Mouse (Mus musculus) G1E (cell line): ENCODE measurements at regions not wholly inside any gene's neighbourhood (a gene's known extent, or its start where the extent isn't known, plus 50 kb on each side); places are given as distances from the start of the nearest gene placed in this dataset.

ENCODE experiments used
- ATAC-seq: 2 replicates; pipeline ENCODE4 v1.8.0; 2016; ENCODE audit warnings: mild to moderate bottlenecking; ENCODE audit not compliant: insufficient number of reproducible peaks, poor library complexity, low FRiP score, severe bottlenecking; ENCODE audit errors: extremely low read depth
- DNase-seq: peaks from one replicate; pipeline ENCODE4 v3.0.0; 2012; ENCODE audit warnings: low spot score
- H3K27me3 ChIP-seq: 2 replicates; pipeline ENCODE4 v1.6.1; 2012; ENCODE audit warnings: mild to moderate bottlenecking, low read length, inconsistent platforms; ENCODE audit not compliant: insufficient read depth
- H3K36me3 ChIP-seq: replicated peaks from 2 replicates; pipeline ENCODE3; 2012; ENCODE audit warnings: mild to moderate bottlenecking, inconsistent platforms
- H3K4me1 ChIP-seq: 2 replicates; pipeline ENCODE4 v1.6.1; 2012; ENCODE audit warnings: low read depth, low read length, inconsistent platforms, mixed read lengths; ENCODE audit not compliant: insufficient read depth
- H3K4me3 ChIP-seq: 2 replicates; pipeline ENCODE4 v1.5.1; 2012; ENCODE audit warnings: low read depth, mild to moderate bottlenecking, inconsistent platforms, low read length, moderate library complexity, mixed read lengths
- H3K9me3 ChIP-seq: replicated peaks from 2 replicates; pipeline ENCODE4 v1.6.1; 2012; ENCODE audit warnings: inconsistent platforms
- CTCF ChIP-seq: IDR thresholded peaks from 2 replicates; pipeline ENCODE4 v1.5.1; 2012; ENCODE audit warnings: low read depth, low read length, inconsistent platforms, mixed read lengths
- GATA1 ChIP-seq: IDR thresholded peaks from 2 replicates; pipeline ENCODE4 v1.6.1; 2012; ENCODE audit warnings: borderline replicate concordance, low read length, inconsistent platforms, mixed read lengths
- GATA2 ChIP-seq: IDR thresholded peaks from 2 replicates; pipeline ENCODE4 v1.6.1; 2012; ENCODE audit warnings: low read depth, low read length, inconsistent platforms, borderline replicate concordance
- POLR2AphosphoS5 ChIP-seq: IDR thresholded peaks from 2 replicates; pipeline ENCODE4 v1.6.1; 2012; ENCODE audit warnings: low read depth, low read length, inconsistent platforms; ENCODE audit not compliant: insufficient replicate concordance
- TAL1 ChIP-seq: conservative IDR thresholded peaks from 2 replicates; pipeline ENCODE4 v1.6.1; 2012; ENCODE audit warnings: low read depth, low read length, inconsistent platforms, mixed read lengths

DNA sequence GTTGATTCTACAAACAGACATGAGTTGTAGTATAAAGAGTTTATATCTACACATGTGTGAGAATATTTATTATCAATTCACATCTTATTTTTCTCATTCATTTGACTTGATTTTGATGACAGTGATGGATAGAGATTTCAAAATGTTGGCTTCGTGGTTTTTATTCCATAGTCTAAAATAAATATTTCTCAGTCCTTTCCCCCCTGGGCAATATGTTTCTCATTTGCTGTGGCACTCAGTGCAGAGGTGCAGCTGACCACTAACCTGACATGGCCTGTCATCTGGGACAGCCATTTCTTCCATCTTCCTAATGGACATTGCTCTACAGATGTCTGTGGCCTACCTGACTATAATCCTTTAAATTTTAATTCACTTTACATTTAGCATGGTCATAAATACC lies 1413.5 kb upstream of the Zeb2 start:
- Histone ChIP-seq H3K4me1 (no peaks in the 10 kb centered on the region), H3K4me3 (no peak overlapping the region), H3K27me3 (no peaks in the 10 kb centered on the region), H3K9me3 (no peaks in the 10 kb centered on the region), H3K36me3 (no peaks in the 10 kb centered on the region)
- TF ChIP-seq TAL1 = no peak
- no peak for TF ChIP-seq GATA2
- no peak for TF ChIP-seq CTCF
- no peak for TF ChIP-seq GATA1
- no peak for TF ChIP-seq POLR2AphosphoS5
- ATAC-seq (no peak), DNase-seq (no peak)

- no peak for ATAC-seq
- TF ChIP-seq TAL1 (no peak), GATA1 (no peak), GATA2 (no peak), CTCF (no peak), POLR2AphosphoS5 (no peak)
- no peaks in the 10 kb centered on the region for H3K36me3 ChIP-seq
Observed at GRCm38 (mm10) chr2:46525223-46525622, 1408.0 kb upstream of the Zeb2 start.

GRCm38 (mm10) chr2:46524625-46525024 lies 1407.4 kb upstream of the Zeb2 start:
- Histone ChIP-seq H3K36me3 (no peaks in the 10 kb centered on the region), H3K27me3 (no peaks in the 10 kb centered on the region), H3K9me3 (no peaks in the 10 kb centered on the region), H3K4me3 (no peak overlapping the region), H3K4me1 (no peaks in the 10 kb centered on the region)
- TF ChIP-seq GATA1 (no peak), CTCF (no peak), GATA2 (no peak), POLR2AphosphoS5 (no peak), TAL1 (no peak)
- DNase-seq (no peak), ATAC-seq (no peak)

More at GRCm38 (mm10) chr2:46525223-46525622, 1408.0 kb upstream of the Zeb2 start:
- no peaks in the 10 kb centered on the region for H3K9me3 ChIP-seq
- H3K4me3 ChIP-seq = no peak overlapping the region
- no peaks in the 10 kb centered on the region for H3K4me1 ChIP-seq
- DNase-seq = no peak
- H3K27me3 ChIP-seq = no peaks in the 10 kb centered on the region

GRCm38 (mm10) chr2:46521147-46521965 lies 1404.2 kb upstream of the Zeb2 start:
- TF ChIP-seq GATA2 = no peak
- TF ChIP-seq POLR2AphosphoS5 = no peak
- TF ChIP-seq GATA1 = no peak
- no peak for TF ChIP-seq CTCF
- TF ChIP-seq TAL1 = no peak
- ATAC-seq (no peak), DNase-seq (no peak)
- H3K27me3 ChIP-seq = no peaks in the 10 kb centered on the region
- no peaks in the 10 kb centered on the region for H3K9me3 ChIP-seq
- no peak overlapping the region for H3K4me3 ChIP-seq
- H3K4me1 ChIP-seq = no peaks in the 10 kb centered on the region
- H3K36me3 ChIP-seq = no peaks in the 10 kb centered on the region

- no peak for ATAC-seq
Observed at GRCm38 (mm10) chr2:46512237-46513028, 1395.2 kb upstream of the Zeb2 start.

DNA sequence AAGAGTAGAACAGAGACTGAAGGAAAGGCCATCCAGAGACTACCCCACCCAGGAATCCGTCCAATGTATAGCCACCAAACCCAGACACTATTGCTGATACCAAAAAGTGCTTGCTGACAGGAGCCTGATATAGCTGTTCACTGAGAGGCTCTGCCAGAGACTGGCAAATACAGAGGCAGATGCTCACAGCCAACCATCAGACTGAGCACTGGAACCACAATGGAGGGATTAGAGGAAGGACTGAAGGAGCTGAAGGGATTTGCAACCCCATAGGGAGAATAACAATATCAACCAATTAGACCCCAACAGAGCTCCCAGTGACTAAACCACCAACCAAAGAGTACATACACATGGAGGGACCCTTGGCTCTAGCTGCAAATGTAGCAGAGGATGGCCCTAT lies 1389.8 kb upstream of the Zeb2 start:
- no peak for TF ChIP-seq TAL1
- no peaks in the 10 kb centered on the region for H3K4me1 ChIP-seq
- H3K36me3 ChIP-seq = no peaks in the 10 kb centered on the region
- H3K27me3 ChIP-seq = no peaks in the 10 kb centered on the region
- ATAC-seq = no peak
- no peaks in the 10 kb centered on the region for H3K9me3 ChIP-seq
- H3K4me3 ChIP-seq = no peak overlapping the region
- DNase-seq = no peak

More at GRCm38 (mm10) chr2:46512237-46513028, 1395.2 kb upstream of the Zeb2 start:
- Histone ChIP-seq H3K36me3 (no peaks in the 10 kb centered on the region), H3K9me3 (no peaks in the 10 kb centered on the region), H3K27me3 (no peaks in the 10 kb centered on the region), H3K4me3 (no peak overlapping the region), H3K4me1 (no peaks in the 10 kb centered on the region)
- TF ChIP-seq GATA2 = no peak
- TF ChIP-seq GATA1 = no peak
- TF ChIP-seq POLR2AphosphoS5 = no peak
- TF ChIP-seq CTCF = no peak
- TF ChIP-seq TAL1 = no peak
- DNase-seq = no peak
